In the genomic region with DNA sequence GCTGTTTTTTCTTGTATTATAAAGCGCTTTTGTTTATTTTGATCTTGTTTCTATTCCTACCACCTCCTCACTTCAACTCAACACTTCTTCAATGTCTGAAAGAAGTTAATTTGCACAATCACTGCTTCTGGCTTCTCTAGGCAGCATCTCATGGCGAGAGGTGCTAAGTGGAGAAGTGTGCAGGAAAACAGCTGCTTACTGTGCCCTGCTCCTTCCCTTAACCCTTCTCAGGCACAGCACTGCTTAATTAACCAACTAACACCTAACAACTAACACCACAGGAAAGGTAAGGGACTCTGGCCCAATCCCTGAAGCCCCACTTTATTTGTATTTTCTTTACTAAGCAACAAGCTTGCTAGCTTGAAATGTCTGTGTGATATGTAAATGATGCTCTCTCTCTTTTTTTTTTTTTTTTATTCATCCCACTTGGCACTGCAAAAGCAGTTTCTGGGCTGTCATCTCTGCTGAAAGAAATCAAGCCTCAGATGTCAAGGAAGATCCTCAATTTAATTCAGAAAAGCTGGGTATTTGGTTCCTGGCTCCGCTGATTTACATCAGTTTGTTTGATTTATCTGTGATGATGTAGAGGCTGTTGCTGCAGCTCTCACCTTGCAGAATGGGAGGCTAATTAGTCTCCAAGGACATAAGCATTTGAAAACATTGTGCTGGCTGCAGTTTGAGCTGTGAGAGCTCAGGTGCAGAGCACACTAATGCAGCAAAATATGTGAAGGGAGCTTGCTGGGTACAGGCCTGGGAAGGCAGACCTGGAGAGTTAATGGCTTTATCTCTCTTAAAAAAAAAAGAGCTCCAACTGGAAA, we compare ENCODE assay signal across 13 mouse cellular contexts.
A peak's percentile ranks its signal among the peaks of the same experiment; 100 is the strongest.
DNase-seq lines count a peak whose midpoint lies in the region; ATAC-seq and TF ChIP-seq lines count a peak whose summit lies in the region.
"Had no signal": no experiment of that assay in that cellular context is flagged by ENCODE, and none has a peak within 500 bp of the region (broad histone marks: within the 10 kb centered on the region; RNA-seq: fewer than 3 reads in every experiment).

No protein-coding gene starts in this region.

- no peaks in the 10 kb centered on the region for H3K9me3 ChIP-seq in midbrain, embryonic 11.5 days (ENCODE audit: control insufficient read depth, low read length)
- H3K9me3 ChIP-seq in midbrain, embryonic 10.5 days (replicated peaks): no peaks in the 10 kb centered on the region
- no peaks in the 10 kb centered on the region for H3K9me3 ChIP-seq in forebrain, embryonic 14.5 days (replicated peaks; ENCODE audit: control insufficient read depth, low read length)
- no peaks in the 10 kb centered on the region for H3K9me3 ChIP-seq in hindbrain, postnatal 0 days (ENCODE audit: low read length)
- H3K9me3 ChIP-seq: heart, embryonic 13.5 days had no signal

- peak; percentile 72 for ATAC-seq in midbrain, embryonic 11.5 days (ENCODE audit: low FRiP score)
- ATAC-seq in forebrain, embryonic 14.5 days: peak; percentile 90
- ATAC-seq in hindbrain, postnatal 0 days: peak; percentile 45; the same call in 1 of the 2 replicates

- no peak overlapping the region for H3K4me2 ChIP-seq in midbrain, embryonic 11.5 days
- H3K4me2 ChIP-seq in forebrain, embryonic 14.5 days (ENCODE audit: low read length): no peak overlapping the region
- H3K4me2 ChIP-seq in hindbrain, postnatal 0 days (ENCODE audit: low read depth, low read length): no peak overlapping the region
- H3K4me2 ChIP-seq: heart, embryonic 13.5 days had no signal

- TF ChIP-seq CTCF in hindbrain, postnatal 0 days (IDR thresholded peaks at IDR 0.05; ENCODE audit: low read depth): no peak
- TF ChIP-seq CTCF in thymus, adult 2 months (IDR thresholded peaks at IDR 0.05; ENCODE audit: borderline replicate concordance, control insufficient read depth, extremely low read depth, insufficient read depth, low read length, poor library complexity): no peak

- no peaks in the 10 kb centered on the region for H3K27me3 ChIP-seq in midbrain, embryonic 11.5 days (ENCODE audit: control insufficient read depth, insufficient read depth, low read length)
- H3K27me3 ChIP-seq in midbrain, embryonic 10.5 days (ENCODE audit: low read depth, poor library complexity, severe bottlenecking): no peaks in the 10 kb centered on the region
- H3K27me3 ChIP-seq in forebrain, embryonic 14.5 days (replicated peaks; ENCODE audit: control insufficient read depth, insufficient read depth, low read length): no peaks in the 10 kb centered on the region
- no peaks in the 10 kb centered on the region for H3K27me3 ChIP-seq in hindbrain, postnatal 0 days (ENCODE audit: insufficient read depth, low read length)
- H3K27me3 ChIP-seq in thymus, adult 2 months (ENCODE audit: control insufficient read depth, insufficient read depth, low read length): no peaks in the 10 kb centered on the region
- H3K27me3 ChIP-seq: heart, embryonic 13.5 days had no signal

- no peak overlapping the region for H3K9ac ChIP-seq in midbrain, embryonic 11.5 days (ENCODE audit: low read length)
- no peak overlapping the region for H3K9ac ChIP-seq in forebrain, embryonic 14.5 days (ENCODE audit: low read length)
- no peak overlapping the region for H3K9ac ChIP-seq in hindbrain, postnatal 0 days (replicated peaks; ENCODE audit: low read length)
- H3K9ac ChIP-seq: heart, embryonic 13.5 days; liver, embryonic 14.5 days had no signal

- H3K4me1 ChIP-seq in midbrain, embryonic 11.5 days (ENCODE audit: control insufficient read depth, insufficient read depth, low read length): no peaks in the 10 kb centered on the region
- no peaks in the 10 kb centered on the region for H3K4me1 ChIP-seq in midbrain, embryonic 10.5 days
- peaks cover 11% of the 10 kb centered on the region; the same call in 1 of the 2 replicates for H3K4me1 ChIP-seq in forebrain, embryonic 14.5 days (ENCODE audit: control insufficient read depth, insufficient read depth, low read length)
- H3K4me1 ChIP-seq in hindbrain, postnatal 0 days (ENCODE audit: insufficient read depth, low read length): no peaks in the 10 kb centered on the region
- no peaks in the 10 kb centered on the region for H3K4me1 ChIP-seq in thymus, adult 2 months (replicated peaks; ENCODE audit: control insufficient read depth, insufficient read depth, low read length)
- H3K4me1 ChIP-seq: heart, embryonic 13.5 days had no signal

- no peak overlapping the region for H3K4me3 ChIP-seq in midbrain, embryonic 11.5 days (ENCODE audit: low read depth, low read length)
- H3K4me3 ChIP-seq in midbrain, embryonic 10.5 days: no peak overlapping the region
- H3K4me3 ChIP-seq in forebrain, embryonic 14.5 days (ENCODE audit: low read depth, low read length): no peak overlapping the region
- no peak overlapping the region for H3K4me3 ChIP-seq in hindbrain, postnatal 0 days (ENCODE audit: low read length)
- no peak overlapping the region for H3K4me3 ChIP-seq in thymus, adult 2 months (ENCODE audit: control insufficient read depth, insufficient read depth, low read length)
- H3K4me3 ChIP-seq: heart, embryonic 13.5 days had no signal

- 50% methylated on average over 3 of the region's 3 CpGs for WGBS in midbrain, embryonic 11.5 days
- 55% methylated on average over 3 of the region's 3 CpGs for WGBS in midbrain, embryonic 10.5 days
- 40% methylated on average over 3 of the region's 3 CpGs for WGBS in forebrain, embryonic 14.5 days
- 47% methylated on average over 3 of the region's 3 CpGs for WGBS in hindbrain, postnatal 0 days
- 49% methylated on average over 3 of the region's 3 CpGs for WGBS in thymus, adult 2 months

- no peak for DNase-seq in midbrain, embryonic 11.5 days (ENCODE audit: low spot score, missing footprints)
- no peak for DNase-seq in midbrain, embryonic 10.5 days (ENCODE audit: low spot score)
- DNase-seq in forebrain, embryonic 14.5 days (ENCODE audit: low spot score): peak; percentile 73
- DNase-seq in hindbrain, postnatal 0 days (ENCODE audit: low spot score): peak; percentile 40
- peak; percentile 5 for DNase-seq in telencephalon, adult 2 months (ENCODE audit: low read depth, low spot score)
- DNase-seq in thymus, adult 2 months: no peak
- no peak for DNase-seq in kidney, postnatal 25 days
- DNase-seq: adrenal gland, adult 8-10 months; gastrocnemius, postnatal 36 days; kidney, adult 8-10 months; lung, postnatal 10 days had no signal

- H3K36me3 ChIP-seq in midbrain, embryonic 11.5 days (ENCODE audit: control insufficient read depth, insufficient read depth, low read length): no peaks in the 10 kb centered on the region
- no peaks in the 10 kb centered on the region for H3K36me3 ChIP-seq in midbrain, embryonic 10.5 days
- H3K36me3 ChIP-seq in forebrain, embryonic 14.5 days (ENCODE audit: control insufficient read depth, insufficient read depth, low read length): no peaks in the 10 kb centered on the region
- H3K36me3 ChIP-seq in hindbrain, postnatal 0 days (ENCODE audit: insufficient read depth, low read length): no peaks in the 10 kb centered on the region
- no peaks in the 10 kb centered on the region for H3K36me3 ChIP-seq in thymus, adult 2 months (ENCODE audit: control insufficient read depth, insufficient read depth, low read length)
- H3K36me3 ChIP-seq: heart, embryonic 13.5 days had no signal

- H3K27ac ChIP-seq in midbrain, embryonic 11.5 days (ENCODE audit: low read depth, low read length): no peak overlapping the region
- no peak overlapping the region for H3K27ac ChIP-seq in midbrain, embryonic 10.5 days (replicated peaks)
- H3K27ac ChIP-seq in forebrain, embryonic 14.5 days (ENCODE audit: low read depth, low read length): peak overlapping the region; percentile 36; the same call in 1 of the 2 replicates
- H3K27ac ChIP-seq in hindbrain, postnatal 0 days: no peak overlapping the region
- no peak overlapping the region for H3K27ac ChIP-seq in thymus, adult 2 months (ENCODE audit: control insufficient read depth, insufficient read depth, low read length)
- H3K27ac ChIP-seq: heart, embryonic 13.5 days; liver, embryonic 14.5 days had no signal

- TF ChIP-seq POLR2A in thymus, adult 2 months (IDR thresholded peaks at IDR 0.05; ENCODE audit: control insufficient read depth, extremely low read depth, insufficient read depth, low read length, poor library complexity): no peak

Comparison
In these comparisons a context has a peak if more than half of its experiments do, and no peak if none do; other contexts are left out.
1. DNase-seq: peak in forebrain, embryonic 14.5 days (single experiment), hindbrain, postnatal 0 days (single experiment) and telencephalon, adult 2 months (single experiment); none in midbrain, embryonic 11.5 days (single experiment), midbrain, embryonic 10.5 days (single experiment), thymus, adult 2 months (single experiment) and kidney, postnatal 25 days (0 of 2).
2. Peak in every context shown above with its lines, with median percentiles within 50 percentile points of each other: ATAC-seq.